Mouse (Mus musculus) kidney, postnatal 4 days (tissue): ENCODE data around the gene Gm5134.

Experiments used
- DNase-seq, 2 experiments: peaks; one replicate each; pipeline ENCODE4 v3.0.0; 2021; ENCODE audit warnings: mixed read lengths in 2 of 2

Gene Gm5134

GRCm38 (mm10) chr10:75995463-75995862 lies 41.1 kb downstream of the Gm5134 start:
- no peak for DNase-seq

GRCm38 (mm10) chr10:75996315-75996714 lies 42.0 kb downstream of the Gm5134 start:
- DNase-seq: no peak

GRCm38 (mm10) chr10:76001160-76001559 lies 46.8 kb downstream of the Gm5134 start:
- DNase-seq: peak; percentile 6 to 16

DNA sequence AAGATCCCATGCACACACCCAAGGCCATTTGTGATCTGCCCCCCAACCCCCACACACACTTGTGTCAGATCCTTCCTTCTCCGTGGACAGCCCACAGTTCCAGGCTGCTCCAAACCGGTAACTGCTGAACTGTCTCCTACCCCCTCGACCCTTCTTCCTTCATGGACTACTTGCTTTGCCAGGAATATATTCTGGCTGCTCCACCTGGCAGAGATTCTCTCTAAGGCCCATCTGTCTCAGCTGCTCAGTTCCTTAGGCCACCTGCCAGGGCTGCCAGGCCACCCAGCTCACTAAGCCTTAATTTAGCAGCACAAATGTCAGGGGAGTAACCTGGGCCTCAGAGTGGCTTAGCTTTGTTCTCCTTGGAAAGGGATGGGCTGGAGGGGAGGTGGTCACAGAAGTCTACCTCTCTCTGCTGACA lies 47.8 kb downstream of the Gm5134 start:
- peak in 1 of 2 experiments; percentile 6 for DNase-seq

DNA sequence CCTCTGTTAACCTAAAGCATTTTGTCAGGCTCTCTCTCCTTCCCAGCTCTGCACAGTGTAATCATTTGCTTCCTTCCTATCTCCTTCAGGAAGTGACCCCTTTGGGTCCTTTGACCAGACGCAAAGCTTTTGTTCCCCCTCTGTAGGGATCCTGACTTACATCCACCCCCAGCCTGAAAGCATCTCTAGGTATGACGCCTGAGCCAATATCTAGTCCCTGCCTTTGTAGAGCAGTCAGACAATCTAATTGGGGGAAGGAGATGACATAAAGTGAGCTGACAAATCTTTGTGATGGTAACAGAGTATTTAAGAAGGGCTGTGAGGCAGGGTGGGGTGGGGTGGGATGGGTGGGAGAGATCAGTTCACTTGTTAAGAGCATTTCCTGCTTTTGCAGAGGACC lies 48.3 kb downstream of the Gm5134 start:
- DNase-seq: no peak

DNA sequence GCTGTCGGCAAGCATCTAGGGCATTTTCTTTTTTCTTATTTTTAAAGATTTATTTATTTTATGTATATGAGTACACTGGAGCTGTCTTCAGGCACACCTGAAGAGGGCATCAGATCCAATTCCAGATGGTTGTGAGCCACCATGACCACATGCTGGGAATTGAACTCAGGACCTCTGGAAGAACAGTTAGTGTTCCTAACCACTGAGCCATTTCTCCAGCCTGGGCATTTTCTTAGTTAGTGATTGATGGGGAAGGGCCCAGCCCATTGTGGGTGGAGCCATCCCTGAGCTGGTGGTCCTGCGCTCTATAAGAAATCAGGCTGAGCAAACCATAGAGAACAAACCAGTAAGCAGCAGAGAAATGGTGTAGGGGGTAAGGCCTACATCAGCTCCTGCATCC lies 48.9 kb downstream of the Gm5134 start:
- DNase-seq: no peak

DNA sequence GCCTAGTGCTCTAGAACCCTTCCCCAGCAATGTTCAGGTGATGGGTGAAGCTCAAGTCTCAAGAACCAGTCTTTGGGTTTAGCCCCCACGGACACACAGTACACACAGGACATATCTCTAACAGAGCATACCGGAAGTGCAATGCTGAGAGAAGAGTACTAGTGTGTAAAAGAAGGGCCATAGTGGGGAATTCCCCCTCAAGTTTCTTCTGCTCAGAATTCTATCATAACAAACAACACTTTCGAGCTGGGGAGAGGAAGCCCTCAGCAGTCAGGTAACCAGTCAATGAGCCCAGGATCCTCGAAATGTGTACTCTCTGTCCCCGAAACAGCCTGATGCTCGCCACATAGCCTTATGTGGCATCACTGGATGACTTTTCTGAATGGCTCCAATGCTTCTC lies 52.1 kb downstream of the Gm5134 start:
- no peak for DNase-seq

- DNase-seq: no peak
These were observed 55.5 kb downstream of the Gm5134 start for GRCm38 (mm10) chr10:76009812-76010211.

DNA sequence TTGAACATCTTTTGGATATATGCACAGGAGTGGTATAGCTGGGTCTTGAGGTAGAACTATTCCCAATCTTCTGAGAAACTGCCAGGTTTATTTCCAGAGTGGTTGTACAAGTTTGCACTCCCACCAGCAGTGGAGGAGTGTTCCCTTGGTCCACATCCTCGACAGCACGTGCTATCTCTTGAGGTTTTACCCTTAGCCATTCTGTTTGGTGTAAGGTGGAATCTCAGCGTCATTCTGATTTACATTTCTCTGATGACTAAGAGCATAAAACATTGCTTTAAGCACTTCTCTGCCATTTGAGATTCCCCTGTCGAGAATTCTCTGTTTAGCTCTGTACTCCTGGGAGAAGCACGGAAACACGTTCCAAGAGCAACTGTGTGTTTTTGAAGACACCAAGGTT lies 58.6 kb downstream of the Gm5134 start:
- DNase-seq: no peak

GRCm38 (mm10) chr10:76016886-76017285 lies 62.6 kb downstream of the Gm5134 start:
- DNase-seq: no peak

DNA sequence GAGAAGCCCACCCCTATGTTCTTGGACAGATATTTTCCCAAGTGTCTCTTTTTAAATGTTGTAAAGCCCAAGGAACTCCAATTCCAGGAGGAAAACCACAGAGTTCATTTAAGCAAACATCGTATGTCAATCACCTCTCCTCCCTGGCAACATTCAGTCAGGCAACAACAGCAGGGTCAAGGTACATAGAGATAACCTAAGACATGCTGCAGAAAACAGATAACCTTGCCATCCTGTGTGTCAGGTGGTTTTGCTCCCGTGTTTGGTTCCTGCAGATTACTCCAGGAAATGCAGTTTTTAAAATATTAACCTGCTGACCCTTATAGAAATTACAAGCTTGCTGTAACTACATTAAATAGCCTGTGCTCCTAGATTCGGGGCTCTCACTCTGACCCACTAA lies 67.4 kb downstream of the Gm5134 start:
- no peak for DNase-seq

GRCm38 (mm10) chr10:76023921-76024320 lies 69.6 kb downstream of the Gm5134 start:
- DNase-seq: no peak

GRCm38 (mm10) chr10:76025470-76026190 lies 71.3 kb downstream of the Gm5134 start:
- no peak for DNase-seq

DNA sequence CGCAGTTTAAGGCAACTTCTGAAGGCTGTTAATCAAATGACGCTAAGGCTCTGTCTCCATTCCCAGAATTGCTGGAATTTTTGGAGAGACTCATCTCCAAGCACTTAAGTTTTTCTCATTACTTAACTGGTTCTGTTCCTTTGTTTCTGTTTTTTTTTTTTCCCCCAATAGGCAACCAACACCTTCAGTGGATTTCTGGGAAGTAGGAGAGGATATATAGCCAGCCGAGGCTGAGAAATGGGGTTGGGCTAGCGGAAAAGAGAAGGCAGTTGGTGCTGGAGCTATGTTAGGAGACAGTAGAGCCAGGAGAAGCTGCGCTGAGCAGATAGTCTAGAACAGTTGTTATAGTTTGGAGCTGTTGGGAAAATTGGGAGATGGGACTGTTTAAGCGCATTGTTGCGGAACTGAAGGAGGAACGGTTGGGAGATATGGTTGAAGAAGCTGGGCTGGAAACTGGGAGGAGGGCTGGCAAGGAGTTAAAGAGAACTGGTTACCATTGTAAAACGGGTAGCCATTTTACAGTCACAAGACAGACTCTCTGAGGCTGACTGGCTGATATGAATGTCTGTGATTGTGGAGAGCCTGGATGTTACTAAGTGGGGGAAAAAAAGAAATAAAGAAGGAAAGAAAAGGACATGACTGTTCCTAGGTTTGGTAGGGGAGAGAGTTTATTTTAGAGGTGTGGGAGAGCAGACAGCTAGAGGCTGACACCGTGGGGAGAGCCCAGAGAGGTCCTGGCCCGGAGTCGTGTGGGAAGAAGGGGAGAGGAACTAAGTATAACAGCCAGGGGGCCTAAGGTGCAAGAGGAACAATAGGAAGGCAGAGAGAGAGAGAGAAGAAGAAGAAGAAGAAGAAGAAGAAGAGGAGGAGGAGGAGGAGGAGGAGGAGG lies 73.1 kb downstream of the Gm5134 start:
- peak in 1 of 2 experiments; percentile 27 for DNase-seq

- DNase-seq: no peak
These were observed 73.7 kb downstream of the Gm5134 start for GRCm38 (mm10) chr10:76028016-76028366.

DNA sequence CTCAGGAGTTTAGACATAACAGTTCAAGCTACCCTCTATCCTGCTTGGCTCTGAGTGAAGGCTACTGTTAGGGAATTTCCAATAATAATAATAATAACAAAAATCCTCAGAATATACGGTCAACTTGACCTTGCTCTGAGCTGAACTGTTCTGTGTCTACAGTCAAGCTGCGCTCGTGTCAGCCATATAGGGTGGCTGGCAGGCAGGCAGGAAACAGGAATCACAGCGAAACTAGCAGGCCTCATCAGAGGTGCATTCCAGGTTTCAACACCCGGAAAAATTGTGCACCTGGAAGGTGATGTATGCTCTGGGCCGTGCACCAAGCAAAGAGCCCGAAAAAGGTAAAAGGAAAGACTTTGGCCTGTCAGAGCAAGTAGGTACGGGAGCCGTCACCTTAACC lies 74.1 kb downstream of the Gm5134 start:
- DNase-seq: no peak

DNA sequence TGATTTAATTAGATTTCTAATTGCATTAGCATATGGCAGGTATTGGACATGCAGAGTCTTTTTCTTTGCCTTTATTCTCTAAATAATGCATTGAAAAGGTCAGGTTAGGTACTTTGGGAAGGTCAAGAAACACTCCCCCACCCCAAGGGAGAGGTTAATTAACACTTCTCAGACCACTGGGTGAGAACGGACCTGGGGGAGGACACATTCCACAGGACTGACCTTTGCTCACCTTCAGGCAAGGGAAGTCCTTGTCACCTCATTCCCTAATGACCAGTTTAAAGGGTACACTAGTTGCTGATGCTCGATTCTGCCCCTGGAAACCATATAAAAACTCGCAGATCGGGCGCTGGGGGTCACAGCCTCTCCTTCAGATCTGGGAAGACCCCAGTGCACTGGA lies 75.0 kb downstream of the Gm5134 start:
- peak in 1 of 2 experiments; percentile 30 for DNase-seq

DNA sequence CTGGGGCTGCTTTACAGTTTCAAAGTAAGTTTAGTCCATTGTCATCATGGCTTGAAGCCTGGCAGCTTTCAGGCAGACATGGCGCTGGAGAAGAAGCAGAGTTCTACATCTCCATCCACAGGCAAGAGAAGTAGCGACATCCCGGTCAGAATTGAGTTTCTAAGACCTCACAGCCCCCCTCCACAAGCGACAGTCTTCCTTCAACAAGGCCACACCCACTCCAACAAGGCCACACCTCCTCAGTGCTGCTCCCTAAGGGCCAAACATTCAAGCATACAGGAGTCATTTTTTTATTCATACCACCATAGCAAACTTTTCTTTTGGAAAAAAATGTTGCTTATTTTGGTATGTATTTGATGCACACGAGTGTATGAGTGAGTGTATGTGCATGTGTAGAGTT lies 76.2 kb downstream of the Gm5134 start:
- no peak for DNase-seq

- no peak for DNase-seq
These were observed 77.4 kb downstream of the Gm5134 start for GRCm38 (mm10) chr10:76031511-76032401.

DNA sequence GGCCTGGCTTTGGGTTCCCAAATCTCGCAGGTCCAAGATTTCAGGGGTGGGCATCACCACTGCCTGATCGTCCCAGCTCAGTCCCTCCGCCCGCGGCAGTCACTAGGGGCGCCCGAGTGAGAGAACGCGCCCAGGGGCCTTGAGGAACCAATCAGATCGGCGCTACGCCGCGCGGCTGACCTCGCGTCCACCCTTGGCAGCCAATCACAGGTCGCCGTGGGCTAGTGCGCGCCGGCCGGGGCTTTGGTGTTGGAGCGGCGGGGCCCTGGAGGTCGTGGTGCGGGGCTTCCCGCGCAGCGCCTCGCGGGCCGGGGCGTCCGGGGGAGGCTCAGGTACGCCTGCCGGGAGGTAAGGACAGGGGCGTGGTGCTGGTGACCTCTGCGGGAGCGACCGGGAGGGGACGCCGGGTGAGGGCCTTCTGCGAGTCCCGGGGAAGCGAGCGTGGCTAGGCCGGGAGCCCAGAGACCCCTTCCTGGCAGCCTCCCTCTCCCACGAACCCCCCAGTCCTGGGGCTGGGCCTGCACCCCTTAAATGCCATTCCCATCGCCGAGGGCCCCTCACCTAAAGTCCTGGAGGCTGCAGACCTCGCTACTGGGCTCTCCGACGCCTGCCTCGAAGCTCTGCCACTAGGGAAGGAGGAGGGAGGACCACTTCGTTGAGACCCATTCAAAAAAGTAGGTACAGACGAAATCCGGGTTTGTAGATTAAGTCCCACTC lies 78.2 kb downstream of the Gm5134 start, which contains the start of gene Zfp280b:
TSS of gene Zfp280b (plus strand) at position 249 of the 717 bp plus-strand sequence.
- DNase-seq: peak; percentile 97 to 98

- no peak for DNase-seq
These were observed 78.8 kb downstream of the Gm5134 start for GRCm38 (mm10) chr10:76033119-76033455.

- DNase-seq: no peak
These were observed 79.8 kb downstream of the Gm5134 start for GRCm38 (mm10) chr10:76034001-76034600.
